Mouse (Mus musculus): ENCODE data around the gene Rnase1.

DNA sequence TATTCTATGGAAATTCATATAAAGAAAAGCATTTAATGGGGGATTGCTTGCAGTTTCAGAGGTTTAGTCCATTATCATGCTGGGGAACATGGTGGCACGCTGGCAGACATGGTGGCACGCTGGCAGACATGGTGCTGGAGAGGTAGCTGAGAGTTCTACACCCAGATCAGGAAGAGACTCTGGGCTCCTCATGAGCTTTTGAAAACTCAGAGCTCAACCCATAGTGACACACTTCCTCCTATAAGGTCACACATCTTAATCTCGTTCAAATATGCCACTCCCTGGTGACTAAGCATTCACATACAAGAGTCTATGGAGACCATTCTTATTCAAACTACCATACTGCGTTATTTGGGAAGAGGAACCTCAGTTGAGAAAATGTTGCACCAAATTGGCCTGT is 14.2 kb downstream of the Rnase1 start:
- no peak for TF ChIP-seq CTCF (IDR thresholded peaks at IDR 0.05; ENCODE audit: borderline replicate concordance, control insufficient read depth, extremely low read depth, insufficient read depth, low read length, poor library complexity)
- no peak for TF ChIP-seq POLR2A (IDR thresholded peaks at IDR 0.05; ENCODE audit: control insufficient read depth, extremely low read depth, insufficient read depth, low read length, poor library complexity)

All from thymus, adult 2 months (tissue).